Mouse (Mus musculus) bone marrow macrophage, adult 2 months (primary cell): Measurements from ENCODE around the gene Enox2. TPM values are rescaled to one million over a fixed set of nuclear protein-coding genes. Genes with fewer than 3 reads are reported as not detected.

Source experiments
- H3K27ac ChIP-seq: 2 replicates; pipeline ENCODE4 v1.5.1; 2012; ENCODE audit warnings: low read depth, low read length; ENCODE audit not compliant: insufficient read depth
- H3K4me1 ChIP-seq: 2 replicates; pipeline ENCODE4 v1.6.1; 2012; ENCODE audit warnings: low read length; ENCODE audit not compliant: control insufficient read depth, insufficient read depth
- H3K4me3 ChIP-seq: 2 replicates; pipeline ENCODE4 v1.5.1; 2012; ENCODE audit warnings: mild to moderate bottlenecking, low read length, moderate library complexity; ENCODE audit not compliant: insufficient read depth
- CTCF ChIP-seq: IDR thresholded peaks from 2 replicates; pipeline ENCODE4 v1.5.1; 2012; ENCODE audit warnings: low read depth, mild to moderate bottlenecking, low read length, moderate library complexity
- POLR2A ChIP-seq: IDR thresholded peaks from 2 replicates; pipeline ENCODE4 v1.6.1; 2012; ENCODE audit warnings: mild to moderate bottlenecking, low read depth, low read length, borderline replicate concordance
- polyA plus RNA-seq: library from polyadenylated mRNA; stranded (reverse); fragments of >200 nt; gene quantifications from 2 replicates; pipeline ENCODE4 v1.2.4, GENCODE M21; 2012; ENCODE audit not compliant: missing spikeins, insufficient read depth, insufficient read length

The Enox2 gene
- polyA plus RNA-seq, result 24.1 and 24.9 TPM in 2 replicates

GRCm38 (mm10) chrX:49287700-49288563, at the start of gene Enox2:
TSS of gene Enox2 (minus strand) at chrX:49288259.
- H3K4me3 ChIP-seq, result no peak within 1 kb of the TSS
- H3K27ac ChIP-seq, result no peak within 1 kb of the TSS

GRCm38 (mm10) chrX:49309496-49309895, 21.4 kb upstream of the Enox2 start:
- Histone ChIP-seq H3K27ac (no peak overlapping the region), H3K4me1 (no peaks in the 10 kb centered on the region), H3K4me3 (no peak overlapping the region)
- TF ChIP-seq CTCF (no peak), POLR2A (no peak)

More at GRCm38 (mm10) chrX:49287700-49288563, at the start of gene Enox2:
- TF ChIP-seq CTCF, result no peak
- TF ChIP-seq POLR2A, result no peak
- no peaks in the 10 kb centered on the region for H3K4me1 ChIP-seq

DNA sequence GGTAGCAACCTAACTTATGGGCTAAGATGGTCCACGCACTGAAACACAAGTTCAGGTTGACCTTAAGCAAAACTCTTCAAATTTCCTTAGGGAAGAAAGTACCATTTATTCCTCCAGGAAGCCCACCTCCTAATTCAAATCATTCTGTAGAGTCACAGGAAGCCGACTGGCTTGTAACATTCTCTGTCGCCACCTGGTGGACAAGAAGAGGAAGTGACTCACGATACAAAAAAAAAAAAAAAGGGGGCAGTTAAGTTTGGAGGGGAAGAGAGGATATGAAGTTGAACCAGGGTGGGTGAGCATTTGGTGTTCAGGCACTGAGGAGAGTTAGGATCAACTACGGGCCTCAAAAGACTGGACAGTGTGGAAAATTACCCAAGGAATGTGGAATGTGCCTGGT, 18.6 kb upstream of the Enox2 start:
- Histone ChIP-seq H3K4me1 (no peaks in the 10 kb centered on the region), H3K27ac (no peak overlapping the region), H3K4me3 (no peak overlapping the region)
- TF ChIP-seq POLR2A, result no peak
- TF ChIP-seq CTCF, result no peak

- Histone ChIP-seq H3K4me3 (no peak overlapping the region), H3K4me1 (peaks cover 22% of the 10 kb centered on the region), H3K27ac (peak overlapping the region; percentile 93)
- TF ChIP-seq CTCF (no peak), POLR2A (no peak)
Measured at GRCm38 (mm10) chrX:49279918-49280586, 8.0 kb downstream of the Enox2 start.

GRCm38 (mm10) chrX:49273487-49274042, 14.5 kb downstream of the Enox2 start:
- no peak overlapping the region for H3K4me3 ChIP-seq
- H3K27ac ChIP-seq, result no peak overlapping the region
- H3K4me1 ChIP-seq, result no peaks in the 10 kb centered on the region; the same call in 1 of the 2 replicates
- TF ChIP-seq CTCF (no peak), POLR2A (no peak)

- Histone ChIP-seq H3K27ac (no peak overlapping the region), H3K4me1 (no peaks in the 10 kb centered on the region), H3K4me3 (no peak overlapping the region)
- no peak for TF ChIP-seq CTCF
- no peak for TF ChIP-seq POLR2A
Measured at GRCm38 (mm10) chrX:49250816-49251215, 37.2 kb downstream of the Enox2 start.

DNA sequence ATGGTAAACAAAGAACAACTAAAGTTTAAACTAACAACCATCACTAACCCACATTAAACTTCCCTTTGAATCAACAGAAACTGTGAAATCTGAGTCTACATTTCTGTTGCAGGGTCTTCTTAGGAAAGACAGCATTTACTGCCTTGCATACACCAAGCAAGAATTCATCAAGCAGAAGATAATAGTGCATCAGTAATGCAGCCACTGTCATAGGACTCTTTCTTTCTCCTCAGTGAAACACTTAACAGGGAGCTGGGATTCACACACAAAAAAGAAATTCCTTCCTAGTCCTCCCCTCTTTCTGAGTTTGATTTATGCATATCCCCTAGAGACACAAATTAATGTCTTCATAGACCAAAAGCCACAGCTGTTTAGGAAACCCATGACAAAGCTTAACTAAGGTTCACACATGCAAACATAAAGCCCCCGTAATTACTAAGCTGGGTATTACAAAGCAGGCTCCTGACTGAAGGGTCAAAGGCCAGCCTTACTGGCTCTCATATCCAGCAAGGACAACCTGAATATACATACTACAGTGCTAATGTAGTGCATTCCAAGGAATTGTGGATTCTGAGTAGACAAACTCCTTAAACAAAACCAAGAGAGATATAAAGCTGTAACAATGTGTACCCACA, 62.1 kb downstream of the Enox2 start:
- no peak for TF ChIP-seq CTCF
- TF ChIP-seq POLR2A, result no peak
- Histone ChIP-seq H3K4me1 (no peaks in the 10 kb centered on the region), H3K4me3 (no peak overlapping the region), H3K27ac (no peak overlapping the region)

DNA sequence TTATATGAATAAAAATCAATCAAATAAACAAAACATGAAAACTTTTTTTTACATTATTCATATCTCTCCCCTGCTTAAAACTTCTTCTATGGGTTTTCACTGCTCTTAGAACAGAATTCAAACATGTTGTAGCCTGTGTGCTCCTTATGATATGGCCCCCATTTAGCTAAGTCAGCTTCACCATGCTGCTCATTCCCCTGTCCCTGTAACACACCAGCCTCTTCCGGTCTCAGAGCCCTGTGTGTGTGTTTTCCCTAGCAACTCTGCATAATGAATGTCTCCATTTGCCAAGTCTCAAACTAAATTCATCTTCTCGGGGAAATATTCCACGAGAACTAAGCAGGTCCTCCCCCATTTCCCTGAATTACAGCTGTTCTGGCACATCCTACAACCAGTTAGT, 71.6 kb downstream of the Enox2 start:
- Histone ChIP-seq H3K27ac (no peak overlapping the region), H3K4me3 (no peak overlapping the region), H3K4me1 (peaks cover 4% of the 10 kb centered on the region)
- no peak for TF ChIP-seq CTCF
- TF ChIP-seq POLR2A, result no peak

- H3K27ac ChIP-seq, result peak overlapping the region; percentile 17
- no peak overlapping the region for H3K4me3 ChIP-seq
- TF ChIP-seq POLR2A (no peak), CTCF (no peak)
- no peaks in the 10 kb centered on the region; the same call in 1 of the 2 replicates for H3K4me1 ChIP-seq
Measured at GRCm38 (mm10) chrX:49196386-49196785, 91.7 kb downstream of the Enox2 start.

DNA sequence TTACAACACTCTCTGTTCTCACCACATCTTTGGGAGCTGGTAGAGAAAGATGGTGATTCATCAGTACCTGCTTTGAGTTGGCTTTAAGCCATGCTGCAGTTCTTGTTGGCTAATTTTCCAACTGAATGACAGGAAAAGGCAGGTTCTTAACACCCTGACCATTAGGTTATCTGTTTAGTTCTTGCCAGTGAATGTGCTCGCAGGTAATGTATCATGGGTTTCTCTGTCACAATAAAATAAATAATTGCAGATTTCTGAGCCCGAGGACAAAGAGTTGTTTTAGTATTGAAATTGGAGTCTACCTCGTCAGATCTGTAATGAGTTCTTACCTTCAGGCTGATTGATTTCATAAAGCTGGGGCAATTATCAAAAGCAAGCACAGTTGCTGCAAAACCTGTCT, 106.9 kb downstream of the Enox2 start:
- no peak overlapping the region for H3K27ac ChIP-seq
- H3K4me1 ChIP-seq, result no peaks in the 10 kb centered on the region
- TF ChIP-seq POLR2A (no peak), CTCF (no peak)

More for the DNA sequence above, 106.9 kb downstream of the Enox2 start:
- no peak overlapping the region for H3K4me3 ChIP-seq
